Mouse (Mus musculus) layer of hippocampus, adult 8-10 months (tissue): ENCODE data around the gene Golga4. TPM values are rescaled to one million over a fixed set of nuclear protein-coding genes. Genes with fewer than 3 reads are reported as not detected.

Experiments
- DNase-seq, 2 experiments: peaks; one replicate each; pipeline ENCODE4 v3.0.0; 2022; ENCODE audit warnings: low spot score in 2 of 2
- total RNA-seq, 4 experiments: library from RNA; stranded (reverse); gene quantifications; 2 replicates each; pipeline ENCODE4 v1.2.4; 2022

The Golga4 gene
- total RNA-seq, 4 experiments from 2014 or later: 89.7 to 102 (median 93.2) TPM

DNA sequence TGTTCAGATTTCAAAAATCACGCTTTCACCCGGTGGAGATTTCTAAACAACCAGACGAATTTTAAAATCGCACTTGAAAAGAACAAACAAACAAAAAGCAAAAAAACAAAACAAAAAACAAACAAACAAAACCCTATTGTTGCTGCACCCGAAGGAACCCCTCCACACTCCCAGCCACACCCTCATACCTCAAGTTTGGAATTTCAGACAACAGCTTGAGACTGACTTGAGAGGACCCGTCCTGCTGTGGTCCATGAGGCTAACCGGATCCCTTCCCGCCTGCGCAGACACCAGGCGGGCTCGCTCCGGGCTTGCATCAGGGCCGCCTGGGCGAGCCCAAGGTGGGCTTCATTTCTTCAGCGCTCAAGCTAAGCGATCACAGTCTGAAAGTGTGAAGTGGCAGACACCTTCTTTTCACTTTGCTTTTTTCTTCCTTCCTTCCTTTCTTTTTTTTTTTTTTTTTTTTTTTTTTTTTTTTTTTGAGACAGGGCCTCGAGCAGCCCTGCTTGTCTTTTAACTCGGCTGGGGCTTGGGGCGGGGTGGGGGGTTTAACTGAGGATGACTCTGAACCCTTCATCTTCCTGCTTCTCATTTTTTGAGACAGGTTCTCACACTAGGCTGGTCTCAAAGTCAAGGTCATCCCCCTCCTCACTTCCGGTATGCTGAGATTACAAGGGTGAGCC is 17.0 kb upstream of the Golga4 start:
- DNase-seq: no peak

DNA sequence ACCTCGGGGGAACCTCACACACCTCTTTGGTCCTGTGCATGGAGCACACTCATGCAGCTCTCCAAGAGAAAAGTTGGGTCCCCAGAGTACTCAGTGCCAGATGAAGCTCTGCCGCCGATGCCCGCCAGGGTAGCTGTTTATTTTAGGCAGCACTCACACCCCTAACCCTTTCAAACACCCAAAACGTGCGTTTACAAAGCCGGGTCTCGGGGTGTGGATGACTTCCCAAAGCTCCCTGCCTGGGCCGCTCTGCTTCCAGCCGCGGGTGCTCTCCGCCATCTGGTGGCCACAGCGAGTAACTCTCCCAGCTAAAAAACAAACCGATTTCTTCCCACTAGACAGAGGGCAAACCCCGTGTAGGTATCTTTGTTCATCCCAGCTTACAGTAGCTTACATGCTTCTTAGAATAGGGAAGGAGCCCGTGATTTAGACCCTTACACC is 16.5 kb upstream of the Golga4 start:
- peak; percentile 28 to 66 for DNase-seq

DNA sequence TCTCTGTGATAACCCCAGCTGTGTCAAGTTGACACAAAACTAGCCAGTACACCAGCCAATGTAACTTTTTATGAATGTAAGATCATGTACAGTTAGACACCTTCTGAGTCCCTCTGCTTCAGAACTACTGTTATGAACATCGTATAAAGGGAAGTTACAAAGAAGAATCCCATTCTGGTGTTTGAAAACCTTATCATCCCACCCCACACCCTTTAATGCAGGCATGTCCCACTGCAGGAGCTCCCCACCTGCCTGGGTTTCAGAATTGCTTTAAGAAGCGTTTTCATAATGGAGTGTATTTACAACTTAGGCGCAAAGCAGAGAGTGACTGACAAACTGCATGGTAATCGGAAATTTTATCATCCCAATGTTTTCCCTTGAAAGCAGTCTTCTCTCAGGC is 14.9 kb upstream of the Golga4 start:
- DNase-seq: no peak

DNA sequence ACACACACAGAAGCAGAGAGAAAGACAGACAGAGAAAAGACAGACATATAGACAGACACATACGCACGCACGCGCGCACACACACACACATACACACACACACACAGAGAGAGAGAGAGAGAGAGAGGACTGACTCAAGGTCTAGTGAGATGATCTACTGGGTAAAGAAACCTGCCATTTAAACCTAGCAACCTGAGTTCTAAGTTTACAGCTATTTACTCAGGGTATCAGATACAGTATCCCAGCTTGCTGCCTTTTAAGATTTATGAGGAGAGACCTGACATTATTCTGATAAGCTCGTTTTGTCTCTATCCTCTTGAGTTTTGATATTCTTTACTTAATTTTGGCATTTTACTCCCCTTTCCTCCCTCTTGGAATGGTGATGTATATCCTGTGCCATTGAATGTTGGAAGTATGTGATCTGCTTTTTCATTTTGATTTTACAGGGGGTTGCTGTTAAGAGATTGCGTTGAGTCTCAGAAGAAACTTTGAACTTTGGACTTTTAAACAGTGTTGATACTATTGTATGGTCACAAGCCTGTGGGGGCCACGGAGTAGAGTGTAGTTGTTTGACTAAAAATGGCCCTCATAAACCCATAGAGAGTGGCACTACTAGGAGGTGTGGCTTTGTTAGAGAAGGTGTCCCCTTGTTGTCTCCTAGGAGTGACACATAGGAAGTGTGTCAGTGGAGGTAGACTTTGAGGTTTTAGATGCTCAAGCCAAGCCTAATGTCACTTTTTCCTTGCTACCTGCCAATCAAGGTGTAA is 13.0 kb upstream of the Golga4 start:
- no peak for DNase-seq

DNA sequence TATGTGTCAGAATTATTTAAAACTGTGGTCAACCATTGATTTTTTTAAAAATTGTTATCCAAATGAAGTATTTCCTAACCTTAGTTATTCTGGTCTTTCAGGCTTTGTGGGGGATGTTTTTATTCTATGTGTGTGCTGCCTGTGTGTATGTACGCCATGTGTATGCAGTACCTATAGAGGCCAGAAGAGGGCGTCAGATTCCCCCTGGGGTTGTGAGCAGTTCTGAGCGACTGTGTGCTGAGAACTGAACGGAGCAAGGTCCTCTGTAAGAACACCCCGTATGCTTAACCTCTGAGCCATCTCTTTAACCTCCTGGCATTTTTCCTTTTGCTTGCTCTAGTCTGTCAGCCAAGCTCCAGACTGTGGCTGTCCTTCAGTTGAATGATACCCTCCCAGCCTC is 12.0 kb upstream of the Golga4 start:
- DNase-seq: no peak

DNA sequence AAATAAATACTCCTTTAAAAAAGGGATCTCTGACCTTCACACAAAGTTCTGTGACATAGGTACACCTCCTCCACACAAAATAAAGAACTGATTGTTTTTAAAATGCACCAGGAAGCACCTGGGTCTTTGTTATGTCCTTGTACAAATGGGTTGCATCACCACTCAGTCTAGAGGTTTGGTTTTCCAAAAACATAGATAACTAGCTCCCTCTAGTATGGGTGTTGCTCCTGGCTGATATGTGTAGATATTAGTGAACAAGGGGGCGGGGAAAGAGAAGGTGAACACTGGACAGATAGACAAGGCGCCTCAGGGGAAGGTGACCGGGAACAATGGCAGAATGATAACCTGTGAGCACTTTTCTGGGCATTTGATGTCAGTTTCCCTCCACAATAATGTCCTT is 10.1 kb upstream of the Golga4 start:
- DNase-seq: no peak

DNA sequence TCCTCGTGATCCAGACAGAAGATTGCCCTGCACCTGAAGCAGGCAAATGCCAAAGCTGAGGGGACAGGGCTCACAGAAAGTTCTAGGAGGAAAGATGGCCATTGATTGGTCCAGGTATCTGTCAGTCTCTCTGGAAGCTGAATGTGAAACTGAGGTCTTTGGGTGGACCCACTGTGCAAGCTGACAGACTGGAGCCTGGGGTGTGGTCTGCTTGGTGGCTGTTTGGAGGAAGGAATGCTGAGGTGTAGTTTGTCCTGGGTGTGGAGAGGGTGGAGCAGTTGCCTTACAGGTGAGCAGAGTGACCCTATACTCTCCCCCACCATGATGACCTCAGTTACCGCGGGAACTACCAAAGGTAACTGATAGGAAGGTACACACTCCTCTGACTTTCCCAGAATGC is 9.1 kb upstream of the Golga4 start:
- no peak for DNase-seq

DNA sequence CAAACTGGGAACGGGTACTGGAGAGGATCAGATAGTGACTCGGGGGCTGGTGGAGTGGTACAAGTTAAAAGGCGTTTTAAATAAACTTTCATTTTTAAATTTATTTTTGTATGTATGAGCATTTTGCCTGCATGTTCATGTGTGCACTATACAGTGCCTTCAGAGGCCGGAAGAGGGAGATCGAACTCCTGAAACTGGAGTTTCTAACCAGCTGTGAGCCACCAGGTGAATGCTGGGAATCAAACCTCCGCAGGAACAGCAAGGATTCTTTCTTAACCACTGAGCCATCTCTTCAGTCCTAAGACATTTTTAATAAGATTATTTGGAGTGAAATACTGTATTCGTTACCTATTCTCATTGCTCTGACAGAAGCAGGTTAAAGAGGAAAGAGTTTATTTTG is 8.0 kb upstream of the Golga4 start:
- DNase-seq: no peak

DNA sequence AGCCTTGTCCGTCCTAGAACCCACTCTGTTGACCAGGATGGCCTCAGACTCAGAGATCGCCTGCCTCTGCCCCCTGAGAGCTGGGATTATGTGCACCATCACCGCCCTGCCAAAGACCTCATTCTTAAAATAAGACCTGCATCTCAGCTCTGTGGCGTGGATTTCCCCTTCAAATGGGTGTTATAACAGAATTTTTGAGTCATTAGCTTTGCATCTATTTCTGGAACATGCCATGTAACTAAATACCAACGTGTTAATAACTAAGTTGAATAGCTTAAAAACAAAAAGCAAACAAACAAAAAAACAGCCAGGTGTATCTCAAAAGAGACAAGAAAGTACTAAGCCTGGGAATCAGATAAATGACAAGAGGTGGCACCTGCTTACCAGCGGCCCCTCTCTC is 5.1 kb upstream of the Golga4 start:
- no peak for DNase-seq

DNA sequence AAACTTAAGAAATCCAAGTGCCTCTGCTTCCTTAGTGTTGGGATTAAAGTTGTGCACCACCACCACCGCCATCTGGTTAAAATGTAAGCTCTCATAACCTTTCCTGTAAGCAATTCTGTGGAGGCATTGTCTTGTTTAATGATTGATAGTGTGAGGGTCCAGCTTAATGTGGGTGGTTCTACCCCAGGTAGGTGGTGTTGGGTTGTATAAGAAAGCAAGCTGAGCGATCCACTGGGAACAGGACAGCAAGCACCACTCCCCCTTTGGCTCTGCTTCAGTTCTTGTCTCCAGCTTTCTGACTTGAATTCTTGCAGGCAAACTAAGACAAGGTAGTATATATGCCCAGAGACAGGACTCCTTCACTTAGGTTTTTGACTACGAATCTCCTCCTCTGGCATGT is 1.4 kb upstream of the Golga4 start:
- DNase-seq: no peak

DNA sequence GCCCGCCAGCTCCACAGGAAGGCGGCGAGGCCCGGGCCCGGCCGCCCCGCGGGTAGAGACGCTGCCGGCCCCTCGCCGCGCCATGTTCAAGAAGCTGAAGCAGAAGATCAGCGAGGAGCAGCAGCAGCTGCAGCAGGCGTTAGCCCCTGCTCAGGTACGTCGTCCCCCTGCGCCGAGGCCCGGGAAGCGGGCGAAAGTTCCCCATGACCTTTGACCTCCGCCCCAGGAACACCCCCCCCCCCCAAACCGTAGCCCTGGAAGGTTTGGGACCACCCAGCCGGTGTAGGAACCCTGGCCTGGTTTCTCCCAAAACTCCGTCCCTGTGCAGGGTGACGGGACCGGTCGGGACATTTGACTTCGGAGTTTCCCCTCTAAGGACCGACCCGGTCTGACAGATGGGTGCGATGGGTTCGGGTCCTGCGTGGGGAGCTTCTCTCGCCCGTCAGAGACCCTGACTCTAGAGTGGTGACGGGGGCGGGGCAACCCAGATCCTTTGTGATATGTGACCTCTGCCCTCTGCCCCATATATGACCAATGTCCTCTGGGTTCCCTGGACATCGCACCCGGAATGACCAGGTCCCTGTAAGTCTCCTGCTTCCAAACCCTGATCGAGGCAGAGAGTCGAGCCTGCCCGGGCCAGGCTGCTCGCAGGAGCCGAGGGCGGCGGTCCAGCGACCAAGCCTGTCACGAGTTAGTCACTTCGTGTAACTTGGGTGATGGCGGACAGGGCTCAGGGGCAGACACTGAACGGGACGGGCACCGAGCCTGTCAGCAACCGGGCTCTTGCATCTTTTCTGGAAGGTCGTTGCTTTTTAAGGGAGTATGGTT is 551 bp downstream of the Golga4 start:
- DNase-seq: peak; percentile 12 to 22

DNA sequence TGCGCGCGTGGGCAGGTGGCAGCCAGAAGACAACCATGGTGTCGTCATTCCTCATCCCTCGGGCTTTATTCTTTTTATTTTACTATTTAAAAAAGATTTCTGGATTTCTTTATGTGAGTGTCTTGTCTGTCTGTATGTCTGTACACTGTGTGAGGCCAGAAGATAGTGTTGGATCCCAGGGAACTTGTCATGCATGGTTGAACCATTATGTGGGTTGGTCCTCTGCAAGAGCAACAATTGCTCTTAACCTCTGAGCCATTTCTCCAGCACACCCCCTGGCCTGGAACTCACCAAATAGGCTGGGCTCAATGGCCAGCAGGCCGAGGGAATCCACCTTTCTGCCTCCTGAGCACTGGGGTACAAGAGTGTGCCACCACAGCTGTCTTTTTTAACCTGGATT is 1.5 kb downstream of the Golga4 start:
- DNase-seq: no peak

DNA sequence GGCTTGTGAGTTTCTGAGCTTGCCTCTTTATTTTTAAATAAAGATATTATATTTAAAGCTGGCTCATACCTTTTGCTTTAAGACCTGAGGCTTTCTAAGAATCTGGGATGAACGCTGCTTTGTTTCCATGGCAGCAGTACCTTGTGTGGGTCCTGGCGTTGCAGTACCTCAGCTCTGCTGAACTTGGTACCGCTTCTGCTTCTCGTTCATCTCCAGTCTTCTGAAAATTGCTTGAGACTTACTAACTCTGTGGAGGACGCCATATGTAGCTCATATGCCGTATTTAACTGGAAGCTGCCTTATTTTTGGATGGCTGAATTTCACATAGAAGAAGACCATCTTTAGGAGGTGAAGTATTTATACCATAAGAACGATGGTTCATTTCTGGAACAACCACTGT is 2.5 kb downstream of the Golga4 start:
- DNase-seq: no peak

DNA sequence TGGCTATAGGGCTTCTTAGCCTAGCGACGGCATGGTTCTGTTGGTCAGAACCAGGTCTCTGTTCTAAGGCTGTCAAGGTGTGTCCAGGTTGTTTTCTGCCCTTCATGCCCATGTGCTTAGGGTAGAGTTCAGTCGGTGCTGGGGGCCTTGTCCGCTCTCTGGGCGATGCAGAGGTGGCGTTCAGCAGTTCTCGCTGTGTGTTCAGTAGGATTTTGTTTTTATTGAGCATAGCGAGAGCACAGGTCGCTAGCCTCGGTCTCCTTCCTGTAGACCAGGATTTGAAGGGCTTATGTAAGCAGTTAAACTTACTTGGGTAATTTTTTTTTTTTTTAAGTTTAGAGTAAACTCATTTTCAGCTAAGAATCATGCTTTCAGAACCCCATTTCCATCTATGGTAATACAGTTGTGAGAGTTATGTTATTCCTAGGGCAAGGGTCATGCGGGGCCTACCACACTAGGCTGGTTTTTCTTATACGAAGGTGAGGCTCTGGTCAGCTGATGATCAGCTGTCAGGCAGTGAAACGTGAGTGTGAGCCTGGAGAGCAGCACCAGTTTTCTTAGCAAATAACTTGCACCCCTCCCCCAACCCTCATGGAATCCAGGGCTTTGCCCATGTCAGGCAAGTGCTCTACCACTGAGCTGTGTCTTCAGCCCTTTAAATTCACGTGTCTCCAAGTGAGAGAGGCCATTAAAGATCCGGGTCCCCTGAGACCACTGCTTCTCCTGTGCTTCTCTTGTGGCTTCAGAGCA is 5.0 kb downstream of the Golga4 start:
- no peak for DNase-seq

DNA sequence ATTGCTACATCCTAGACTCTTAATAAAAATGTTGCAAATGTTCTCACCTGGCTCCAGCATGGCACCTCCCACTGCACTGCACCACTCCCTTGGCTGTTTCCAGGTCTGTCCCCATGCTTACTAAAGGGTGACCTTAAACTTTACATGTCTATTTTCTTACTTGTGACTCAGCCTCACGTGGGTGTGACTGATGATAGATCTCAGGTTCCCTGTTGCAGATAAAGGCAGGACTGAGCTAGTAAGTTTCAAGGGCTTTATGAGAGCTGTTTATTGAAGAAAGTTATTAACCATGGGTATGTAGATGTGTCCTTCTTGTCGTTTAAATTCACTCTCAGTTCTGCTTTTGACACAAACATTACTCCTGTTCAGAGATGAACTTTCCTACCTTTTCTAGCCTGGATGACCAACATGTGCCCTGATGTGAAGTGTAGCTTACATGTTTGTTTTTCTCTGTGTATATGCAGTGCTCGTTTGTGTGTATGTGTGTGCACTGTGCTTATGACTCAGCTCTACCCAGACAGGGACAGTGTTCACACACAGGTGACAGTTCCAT is 6.7 kb downstream of the Golga4 start:
- no peak for DNase-seq

DNA sequence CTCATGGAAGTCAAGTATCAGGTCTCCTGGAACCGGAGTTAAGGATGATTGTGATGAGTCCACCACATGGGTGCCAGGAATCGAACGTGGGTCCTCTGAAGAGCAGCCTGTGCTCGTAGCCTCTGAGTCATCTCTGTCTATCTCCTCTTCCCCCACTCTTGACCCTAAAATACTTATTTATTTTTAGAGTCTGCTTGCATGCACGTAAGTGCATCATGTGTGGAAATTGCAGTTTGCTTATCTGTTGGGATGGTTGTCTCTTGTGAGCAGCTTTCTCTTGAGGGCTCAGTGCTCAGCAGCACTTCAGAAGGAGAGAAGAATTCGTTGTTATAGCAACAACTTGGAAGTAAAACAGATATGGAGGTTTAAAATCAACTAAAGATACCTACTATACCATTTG is 9.4 kb downstream of the Golga4 start:
- DNase-seq: no peak

DNA sequence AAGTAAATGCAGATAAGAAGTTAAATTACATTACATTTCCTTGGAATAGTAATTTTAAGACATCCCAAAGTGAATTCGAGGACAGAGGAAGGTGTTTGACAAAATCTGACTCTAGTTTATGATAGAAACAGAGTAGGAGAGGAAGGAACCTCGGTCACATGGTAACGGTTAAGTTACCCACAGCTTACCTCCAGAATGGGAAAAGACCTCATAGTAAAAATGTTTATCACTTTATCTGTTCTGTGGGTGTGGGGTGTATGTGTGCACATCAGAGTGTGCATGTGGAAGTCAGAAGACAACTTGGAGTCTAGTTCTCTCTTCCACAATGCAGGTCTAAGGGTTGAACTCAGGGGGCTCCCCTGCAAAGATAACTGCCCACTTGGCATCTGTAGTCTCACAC is 10.1 kb downstream of the Golga4 start:
- no peak for DNase-seq

DNA sequence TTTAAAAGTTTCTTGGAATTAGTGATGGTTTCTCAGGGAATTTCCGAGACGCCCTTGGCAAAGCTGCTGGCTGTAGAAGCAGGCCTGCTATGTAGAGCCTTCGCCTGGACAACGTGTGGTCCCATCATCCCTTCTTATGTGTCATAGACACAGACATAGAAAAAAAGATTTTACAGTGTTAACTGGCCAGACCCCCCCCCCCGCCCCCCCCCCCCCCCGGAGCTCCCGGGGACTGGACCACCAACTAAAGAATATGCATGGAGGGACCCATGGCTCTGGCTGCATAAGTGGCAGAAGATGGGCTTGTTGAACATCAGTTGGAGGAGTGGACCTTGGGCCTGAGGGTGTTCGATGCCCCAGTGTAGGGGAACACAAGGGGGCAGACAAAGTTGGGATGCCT is 11.6 kb downstream of the Golga4 start:
- DNase-seq: no peak

DNA sequence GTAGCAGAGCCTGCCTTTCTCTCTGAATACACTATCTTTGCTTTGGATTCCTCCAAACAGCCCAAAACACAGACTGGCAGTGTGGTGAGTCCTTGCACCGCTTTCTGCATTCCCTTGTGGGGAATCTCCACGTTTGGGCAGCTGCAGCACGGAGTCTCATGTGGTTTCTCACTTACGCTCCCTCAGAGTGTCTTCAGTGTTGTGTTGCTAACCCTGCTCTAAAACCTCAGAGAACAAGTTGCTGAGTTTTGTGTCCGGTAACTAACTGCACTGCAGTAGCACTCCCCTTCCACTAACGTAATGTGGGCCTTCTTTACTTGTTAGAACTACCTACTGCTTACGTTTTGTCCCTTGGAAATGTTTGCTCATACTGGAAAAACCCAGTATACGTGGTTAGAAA is 13.0 kb downstream of the Golga4 start:
- no peak for DNase-seq

DNA sequence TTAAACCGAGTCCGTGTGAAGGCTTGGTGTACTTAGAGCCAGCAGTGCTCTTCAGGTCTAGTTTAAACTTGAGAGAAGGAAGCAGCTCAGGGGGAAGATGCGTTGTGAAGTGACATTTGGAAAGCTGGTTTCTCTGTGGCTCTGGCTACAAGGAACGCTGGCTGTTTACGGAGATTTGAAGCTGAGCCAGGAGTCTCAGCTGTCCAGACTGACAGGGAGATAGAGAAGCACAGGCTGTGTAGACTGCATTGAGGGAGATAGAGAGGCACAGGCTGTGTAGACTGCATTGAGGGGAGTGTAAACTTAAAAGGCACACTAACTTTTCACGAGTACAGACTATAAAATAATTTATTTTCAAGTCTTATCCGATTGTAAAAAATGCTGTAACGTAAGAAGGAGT is 13.9 kb downstream of the Golga4 start:
- no peak for DNase-seq

DNA sequence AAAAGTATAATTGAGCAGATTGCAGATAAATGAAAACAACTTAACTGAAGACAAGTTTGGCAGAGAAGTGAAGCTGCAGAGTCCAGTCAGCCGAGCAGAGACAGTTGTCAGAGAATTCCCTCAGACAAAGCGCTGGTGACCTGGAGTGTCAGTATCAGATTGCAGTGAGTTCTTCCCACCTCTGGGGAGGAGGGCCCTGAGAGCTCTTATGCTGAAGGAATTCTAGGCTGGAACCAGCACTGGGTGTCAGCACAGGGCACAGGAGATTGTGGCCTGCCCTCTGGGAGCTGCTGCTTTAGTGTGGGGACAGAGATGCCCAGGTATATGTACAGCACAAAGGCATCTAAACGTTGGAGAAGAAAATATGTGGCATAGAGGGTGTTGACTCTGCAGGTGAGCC is 14.8 kb downstream of the Golga4 start:
- no peak for DNase-seq
